Mouse (Mus musculus): Measurements from ENCODE around the gene Cse1l. TPM values are rescaled to one million over a fixed set of nuclear protein-coding genes. Genes with fewer than 3 reads are reported as not detected.

Cse1l gene
- 10 to 100 TPM; 43.2 to 44.3 TPM for total RNA-seq (2021)
- long read RNA-seq, experiment 1, transcript Cse1l-201 (25 exons, 3,641 nt): major isoform, 32 of 39 reads
- long read RNA-seq, experiment 1, partial matches to known transcripts: 6 of 39 reads
- long read RNA-seq, experiment 1, other reads (novel, unspliced or antisense): 1 of 39 reads
- long read RNA-seq, experiment 2, transcript Cse1l-201 (25 exons, 3,641 nt): major isoform, 20 of 25 reads
- long read RNA-seq, experiment 2, partial matches to known transcripts: 4 of 25 reads
- long read RNA-seq, experiment 2, other reads (novel, unspliced or antisense): 1 of 25 reads

DNA sequence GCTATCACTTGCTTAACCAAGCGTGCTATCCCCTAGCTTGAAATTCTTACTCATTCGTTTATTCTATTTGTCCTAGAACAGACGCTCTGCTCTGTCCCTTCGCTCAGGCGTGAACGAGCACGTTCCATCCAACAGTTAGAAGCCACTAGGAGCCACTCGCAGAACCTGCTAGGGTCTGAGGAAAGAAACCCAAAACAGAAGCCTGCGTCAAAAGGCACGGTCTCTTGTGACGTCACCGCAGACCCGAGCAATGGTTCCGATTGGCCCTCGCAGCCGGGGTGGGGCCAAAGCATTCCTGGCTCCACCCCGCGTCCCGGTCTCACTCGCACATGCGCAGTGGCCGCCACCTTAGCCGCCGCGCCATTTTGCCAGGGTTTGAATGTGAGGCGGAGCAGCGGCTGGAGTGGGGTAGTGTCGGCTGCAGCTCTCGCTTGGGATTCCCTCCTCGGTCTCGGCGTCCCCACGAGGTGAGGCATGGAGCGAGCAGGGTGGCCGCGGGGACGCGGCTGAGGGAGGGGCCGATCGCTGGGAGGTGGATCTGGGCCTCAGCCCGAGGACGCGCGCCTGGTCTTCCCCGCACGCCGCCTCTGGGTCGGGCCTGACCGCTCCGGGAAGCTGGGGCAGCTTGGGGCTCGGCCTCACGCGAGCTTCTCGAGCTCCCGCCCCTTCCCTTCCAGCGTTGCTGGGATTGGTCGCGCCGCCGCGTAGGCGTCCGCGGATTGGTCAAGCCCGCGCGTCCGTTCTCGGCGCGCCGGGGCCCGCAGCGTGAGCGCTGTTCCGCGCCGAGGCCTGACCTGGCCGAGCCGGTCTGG lies at the start of gene Cse1l:
TSS of gene Cse1l (plus strand) at position 330 of the 812 bp plus-strand sequence.
- intact Hi-C loops (cut with DNase I): no loop called here
- DNase-seq: peak; percentile 98

DNA sequence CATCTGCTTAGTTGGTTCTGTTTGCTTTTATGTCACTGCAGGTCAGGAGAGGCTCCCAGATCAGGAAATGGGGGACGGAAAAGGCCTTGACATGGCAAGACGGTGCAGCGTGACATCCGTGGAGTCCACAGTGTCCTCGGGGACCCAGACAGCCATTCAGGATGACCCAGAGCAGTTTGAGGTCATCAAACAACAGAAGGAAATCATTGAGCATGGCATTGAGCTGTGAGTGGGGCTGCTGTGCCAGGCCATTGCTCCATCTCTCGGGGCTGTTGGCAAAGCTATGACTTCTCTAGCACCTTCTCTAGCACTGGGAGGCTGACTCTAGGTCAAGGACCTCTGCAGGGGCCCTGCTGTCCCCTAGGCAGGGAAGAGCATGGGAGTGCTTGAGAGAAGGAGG lies 49.5 kb upstream of the Cse1l start:
- intact Hi-C loops (cut with DNase I): loop anchor here (5.0 kb wide), 1 partner anchor 264 kb away; no protein-coding TSS in a partner anchor

DNA sequence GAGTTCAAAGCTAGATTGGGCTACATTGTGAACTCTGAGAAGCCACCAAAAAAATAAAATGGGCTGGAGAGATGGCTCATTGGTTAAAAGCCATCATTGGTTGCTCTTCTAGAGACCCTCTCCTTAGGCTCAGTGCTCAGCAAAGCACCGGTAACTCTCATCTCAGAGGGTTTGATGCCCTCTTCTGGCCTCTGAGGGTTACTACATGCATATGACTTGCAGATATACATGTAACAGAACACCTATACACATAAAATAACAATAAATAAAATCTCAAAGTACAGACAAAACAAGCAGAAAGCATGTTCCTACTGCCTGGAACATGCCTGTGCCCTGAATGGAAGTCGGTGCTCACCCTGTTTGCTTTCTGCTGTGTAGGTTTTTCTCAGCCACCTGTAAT lies 48.7 kb upstream of the Cse1l start:
- DNase-seq: no peak
- intact Hi-C loops (cut with DNase I): loop anchor here (5.0 kb wide), 1 partner anchor 265 kb away; no protein-coding TSS in a partner anchor

More for the DNA sequence above, 49.5 kb upstream of the Cse1l start:
- DNase-seq: no peak

DNA sequence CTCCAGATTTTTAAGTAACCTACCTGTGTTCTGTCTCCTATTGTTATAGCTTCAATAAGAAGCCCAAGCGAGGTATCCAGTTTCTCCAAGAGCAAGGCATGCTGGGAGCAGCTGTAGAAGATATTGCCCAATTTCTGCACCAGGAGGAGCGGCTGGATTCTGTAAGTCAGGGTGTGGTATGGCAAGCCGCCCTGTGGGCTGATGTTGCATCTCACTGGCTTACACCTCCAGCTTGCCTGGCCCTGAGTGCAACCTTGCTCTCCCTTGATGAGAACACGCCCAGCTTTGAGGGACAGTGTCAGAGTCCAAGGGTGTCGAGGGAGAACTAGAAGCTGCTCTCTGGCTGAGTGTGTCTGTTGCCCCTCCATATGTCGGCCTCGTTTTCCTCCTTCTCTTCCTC lies 46.6 kb upstream of the Cse1l start:
- DNase-seq: no peak
- intact Hi-C loops (cut with DNase I): loop anchor here (5.0 kb wide), 1 partner anchor 267 kb away; no protein-coding TSS in a partner anchor

DNA sequence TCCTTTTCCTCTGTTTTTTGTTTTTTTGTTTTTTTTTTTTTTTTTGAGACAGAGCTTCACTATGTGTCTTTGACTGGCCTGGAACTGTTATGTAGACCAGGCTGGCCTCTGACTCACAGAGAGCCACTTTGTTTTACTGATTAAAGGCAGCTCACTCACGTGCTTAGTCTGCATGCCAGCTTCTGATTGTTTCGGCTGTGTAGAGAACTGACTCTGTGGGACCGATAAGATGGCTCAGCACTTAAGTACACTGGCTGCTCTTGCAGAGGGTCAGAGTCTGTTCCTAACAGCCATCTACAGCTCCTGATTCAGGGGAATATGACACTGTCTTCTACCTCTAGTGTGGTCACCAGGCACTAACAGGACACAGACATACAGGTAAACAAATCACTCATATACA lies 43.3 kb upstream of the Cse1l start:
- no peak for DNase-seq
- intact Hi-C loops (cut with DNase I): no loop called here

DNA sequence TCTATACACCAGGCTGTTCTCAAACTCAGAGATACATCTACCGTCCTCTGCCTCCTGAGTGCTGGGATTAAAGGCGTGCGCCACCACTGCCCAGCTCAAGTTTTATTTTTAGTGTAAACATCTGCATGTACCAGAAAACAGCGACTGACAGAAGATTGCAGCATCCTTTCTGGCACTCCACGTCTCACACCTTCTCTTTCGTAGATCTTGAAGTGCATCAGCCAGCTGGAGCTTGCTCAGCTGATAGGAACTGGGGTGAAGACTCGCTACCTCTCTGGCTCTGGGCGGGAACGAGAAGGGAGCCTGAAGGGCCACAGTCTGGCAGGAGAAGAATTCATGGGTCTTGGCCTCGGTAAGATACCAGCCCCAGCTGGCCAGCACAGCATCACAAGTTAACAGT lies 40.4 kb upstream of the Cse1l start:
- DNase-seq: no peak
- intact Hi-C loops (cut with DNase I): no loop called here

DNA sequence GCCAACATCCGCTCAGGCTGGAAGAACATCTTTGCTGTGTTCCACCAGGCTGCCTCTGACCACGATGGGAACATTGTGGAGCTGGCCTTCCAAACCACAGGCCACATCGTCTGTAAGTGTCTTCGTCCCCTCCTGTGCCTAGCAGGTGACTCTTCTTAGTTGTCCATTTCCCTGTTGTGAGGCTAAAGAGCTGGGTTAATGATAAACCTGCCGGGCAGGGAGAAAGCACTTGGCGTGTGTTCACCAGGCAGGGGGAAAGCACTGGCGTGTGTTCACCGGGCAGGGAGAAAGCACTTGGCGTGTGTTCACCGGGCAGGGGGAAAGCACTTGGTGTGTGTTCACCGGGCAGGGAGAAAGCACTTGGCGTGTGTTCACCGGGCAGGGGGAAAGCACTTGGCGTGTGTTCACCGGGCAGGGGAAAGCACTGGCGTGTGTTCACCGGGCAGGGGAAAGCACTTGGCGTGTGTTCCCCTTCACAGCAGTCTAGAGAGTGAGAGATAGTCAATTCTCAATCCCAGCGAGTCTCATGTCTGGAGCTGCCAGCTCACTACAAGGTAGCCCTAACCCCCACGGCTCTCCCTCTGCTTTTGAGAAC lies 35.5 kb upstream of the Cse1l start:
- no peak for DNase-seq
- intact Hi-C loops (cut with DNase I): no loop called here

DNA sequence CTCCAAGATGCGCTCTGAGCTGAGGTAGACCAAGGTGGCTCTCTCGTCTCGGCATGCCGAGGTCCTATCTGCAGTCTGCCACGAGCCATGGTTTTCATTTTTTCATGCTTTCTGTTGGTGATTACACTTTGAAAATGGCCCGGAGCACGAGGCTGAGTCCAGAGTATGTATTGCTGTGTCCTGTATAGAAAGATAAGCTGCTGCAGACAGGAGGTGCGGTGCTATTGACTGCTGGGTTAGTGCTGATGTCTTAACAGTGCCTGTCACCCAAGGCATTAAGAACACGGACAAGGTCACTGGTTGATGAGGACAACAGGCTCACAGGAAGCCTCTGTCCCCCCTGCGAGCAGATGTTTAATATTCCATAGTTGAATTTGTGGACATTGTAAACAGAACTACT lies 34.9 kb upstream of the Cse1l start:
- intact Hi-C loops (cut with DNase I): no loop called here
- DNase-seq: no peak

DNA sequence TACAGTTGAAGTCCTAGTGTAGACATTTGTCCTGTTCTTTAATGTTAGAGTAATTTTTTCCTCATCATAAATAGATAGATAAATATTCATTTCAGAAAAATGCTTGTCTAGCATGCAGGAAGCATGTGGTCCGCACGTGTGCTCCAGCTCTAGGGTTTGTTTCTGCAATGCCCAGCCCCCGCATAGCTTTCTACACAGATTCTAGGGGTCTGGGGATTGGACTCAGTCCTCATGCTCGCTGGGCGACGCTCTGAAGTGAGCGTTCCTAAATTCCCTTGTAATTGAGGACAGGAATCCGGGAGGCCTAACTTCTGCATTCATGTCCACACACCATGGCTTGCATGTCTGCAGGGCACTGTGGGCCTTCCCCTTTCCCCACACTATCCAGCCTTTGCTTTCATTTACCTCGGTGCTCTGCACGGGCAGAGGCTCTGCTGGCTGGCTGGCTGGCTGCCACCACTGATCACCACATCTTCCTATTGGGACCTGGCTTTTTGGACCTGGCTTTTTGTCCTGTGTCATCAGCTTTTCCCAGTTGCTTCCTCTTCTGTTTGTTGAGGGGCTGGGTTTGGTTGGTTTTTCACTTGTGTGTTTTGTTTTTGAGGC lies 31.1 kb upstream of the Cse1l start:
- intact Hi-C loops (cut with DNase I): no loop called here
- DNase-seq: peak in 1 of 2 experiments; percentile 13

DNA sequence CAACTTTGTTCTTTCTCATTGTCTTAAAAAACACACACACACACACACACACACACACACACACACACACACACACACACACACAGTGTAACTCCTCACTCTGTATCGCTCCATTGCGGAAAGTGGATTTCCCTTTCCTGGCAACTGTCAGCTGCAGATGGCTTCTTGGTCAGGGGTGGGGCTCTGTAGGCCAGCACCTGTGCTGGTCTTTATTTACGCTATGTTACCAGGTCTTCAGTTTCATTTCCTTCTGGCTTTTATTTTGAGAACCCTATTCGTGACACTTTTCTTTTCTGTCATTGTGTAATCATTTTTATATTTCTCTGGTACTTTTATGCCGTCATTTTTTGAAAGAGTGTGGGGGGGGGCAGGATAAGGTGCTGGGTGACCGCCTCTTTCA lies 30.3 kb upstream of the Cse1l start:
- DNase-seq: no peak
- intact Hi-C loops (cut with DNase I): no loop called here

DNA sequence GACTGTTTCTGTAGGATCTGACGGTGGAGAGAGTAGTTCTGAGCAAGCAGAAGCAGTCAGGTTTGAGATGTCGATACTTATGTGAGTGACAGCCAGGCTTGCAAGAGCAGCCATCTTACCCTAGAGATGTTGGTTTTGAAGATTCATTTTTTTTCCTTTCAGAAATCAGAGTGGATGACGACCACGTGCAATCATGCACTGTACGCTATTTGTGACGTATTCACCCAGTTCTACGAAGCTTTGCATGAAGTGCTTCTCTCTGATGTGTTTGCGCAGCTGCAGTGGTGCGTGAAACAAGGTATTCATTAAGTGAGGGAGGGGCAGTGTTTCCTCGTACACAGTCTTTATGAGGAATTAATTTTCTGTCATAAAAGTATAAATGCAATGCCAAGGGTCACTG lies 29.5 kb upstream of the Cse1l start:
- intact Hi-C loops (cut with DNase I): no loop called here
- DNase-seq: no peak

DNA sequence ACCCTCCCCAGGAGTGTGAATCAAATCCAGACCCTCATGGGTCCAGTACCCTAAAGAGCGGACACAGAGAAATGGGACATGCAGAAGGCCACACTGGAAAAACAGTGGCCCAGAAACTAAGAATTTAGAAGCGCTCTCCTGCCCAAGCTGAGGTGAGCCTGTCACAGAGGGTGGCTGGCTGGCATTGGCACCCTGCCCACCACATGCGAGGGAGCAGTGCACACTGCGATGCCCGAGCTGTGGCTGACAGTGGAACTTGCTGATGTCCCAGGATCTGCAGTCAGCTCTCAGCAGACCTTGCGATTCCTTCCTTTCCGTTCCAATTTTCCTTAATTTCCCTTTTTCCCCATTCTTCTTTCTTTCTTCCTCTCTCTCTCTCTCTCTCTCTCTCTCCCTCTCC lies 20.8 kb upstream of the Cse1l start:
- DNase-seq: peak; percentile 36 to 47
- intact Hi-C loops (cut with DNase I): no loop called here

DNA sequence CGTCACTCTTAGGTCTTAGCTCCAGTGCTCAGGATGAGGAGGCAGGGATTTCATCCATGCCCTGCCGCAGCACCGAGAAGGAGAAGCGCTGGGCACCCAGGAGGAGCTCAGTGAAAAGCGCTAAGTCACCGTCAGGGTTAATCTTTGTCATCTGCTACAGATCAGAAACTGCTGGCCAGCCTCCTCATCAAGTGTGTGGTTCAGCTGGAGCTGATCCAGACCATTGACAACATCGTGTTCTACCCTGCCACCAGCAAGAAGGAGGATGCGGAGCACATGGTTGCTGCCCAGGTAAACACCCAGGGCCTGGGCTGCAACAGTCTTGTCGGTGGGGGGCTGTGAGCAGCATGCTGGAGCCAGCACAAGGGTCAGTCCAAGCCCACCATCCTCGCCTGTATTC lies 20.2 kb upstream of the Cse1l start:
- DNase-seq: no peak
- intact Hi-C loops (cut with DNase I): no loop called here

DNA sequence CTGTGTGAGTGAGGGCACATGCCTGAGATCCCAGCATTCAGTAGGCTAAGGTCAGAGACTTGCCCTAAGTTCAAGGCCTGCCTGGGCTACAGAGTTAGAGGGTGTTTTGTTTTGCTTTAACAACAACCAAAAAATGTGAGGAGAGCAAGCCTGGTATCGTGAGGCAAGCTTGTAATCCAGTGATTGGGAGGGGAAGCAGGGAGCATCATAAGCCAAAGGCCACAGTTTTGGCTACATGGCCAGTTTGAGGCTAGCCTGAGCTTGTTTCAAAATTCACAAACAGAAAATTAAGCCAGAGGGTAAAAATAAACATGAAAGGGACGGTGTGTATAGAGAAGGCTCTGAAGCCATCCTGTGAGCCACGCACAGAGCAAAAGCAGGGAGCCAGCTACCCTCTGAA lies 19.6 kb upstream of the Cse1l start:
- intact Hi-C loops (cut with DNase I): no loop called here
- DNase-seq: no peak

DNA sequence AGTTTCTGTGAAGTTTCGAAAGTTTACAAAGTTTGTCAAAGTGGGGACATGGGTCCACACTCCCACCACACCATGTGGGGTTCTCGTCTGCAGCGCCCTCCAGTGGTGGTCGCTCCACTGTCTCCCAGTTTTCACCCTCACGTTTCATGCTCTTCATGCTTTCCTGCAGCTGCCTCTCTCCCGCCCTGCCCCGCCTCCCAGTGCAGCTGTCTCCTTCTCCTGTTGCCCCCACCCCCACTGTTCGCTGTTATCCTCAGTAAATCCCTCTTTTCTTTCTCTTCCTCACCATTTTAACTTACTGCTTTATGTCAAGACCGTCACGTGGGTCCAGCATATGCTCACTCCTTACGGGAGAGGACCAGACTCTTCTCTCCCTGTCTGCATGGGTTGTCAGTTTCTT lies 18.0 kb upstream of the Cse1l start:
- intact Hi-C loops (cut with DNase I): no loop called here
- no peak for DNase-seq

DNA sequence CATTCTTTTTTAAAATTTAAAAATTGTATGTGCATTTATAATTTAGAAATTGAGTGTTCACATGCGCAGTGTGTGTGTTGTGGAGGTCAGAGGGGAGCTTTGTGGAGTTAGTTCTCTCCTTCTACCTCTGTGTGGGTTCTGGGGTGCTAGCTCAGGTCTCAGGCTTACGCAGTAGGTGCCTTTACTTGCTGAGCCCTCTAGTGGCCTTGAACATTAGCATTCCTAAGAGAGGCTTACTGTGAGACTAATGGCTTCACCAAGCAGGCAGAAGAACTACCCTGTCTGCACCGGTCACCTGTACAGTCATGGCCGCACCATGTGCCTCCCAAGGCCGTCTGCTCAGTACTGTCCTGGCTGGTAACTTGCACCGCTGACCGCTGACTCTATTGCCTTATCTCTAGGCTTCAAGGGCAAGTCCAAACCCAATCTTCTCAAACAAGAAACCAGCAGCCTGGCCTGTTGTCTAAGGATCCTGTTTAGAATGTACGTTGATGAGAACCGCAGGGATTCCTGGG lies 14.4 kb upstream of the Cse1l start:
- intact Hi-C loops (cut with DNase I): no loop called here

DNA sequence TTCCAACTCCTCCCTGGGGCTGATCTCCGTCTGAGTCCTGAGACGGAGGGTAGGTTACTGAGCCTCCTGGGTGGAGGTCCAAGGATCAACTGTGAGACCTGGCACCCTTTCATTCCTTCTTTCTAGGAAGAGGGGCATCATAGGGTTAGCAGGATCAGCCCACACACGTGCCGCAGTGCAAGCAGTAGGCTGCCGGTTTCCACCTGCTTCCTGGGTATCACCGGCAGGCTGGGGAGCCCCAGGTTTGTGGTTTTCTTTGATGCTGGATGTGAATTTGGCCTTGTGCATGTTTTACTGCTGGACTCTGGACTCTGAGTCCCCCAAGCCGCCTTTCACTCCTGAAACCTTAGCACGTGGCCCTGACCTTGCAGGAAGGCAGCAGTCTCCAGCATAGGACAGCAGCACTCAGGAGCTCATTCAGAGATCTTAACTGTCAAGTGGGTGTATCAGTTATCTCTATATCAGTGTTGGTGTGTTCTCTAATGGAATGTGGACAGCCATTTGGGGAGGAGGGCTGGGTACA lies 13.6 kb upstream of the Cse1l start:
- intact Hi-C loops (cut with DNase I): no loop called here
- DNase-seq: no peak

More for the DNA sequence above, 14.4 kb upstream of the Cse1l start:
- DNase-seq: no peak

DNA sequence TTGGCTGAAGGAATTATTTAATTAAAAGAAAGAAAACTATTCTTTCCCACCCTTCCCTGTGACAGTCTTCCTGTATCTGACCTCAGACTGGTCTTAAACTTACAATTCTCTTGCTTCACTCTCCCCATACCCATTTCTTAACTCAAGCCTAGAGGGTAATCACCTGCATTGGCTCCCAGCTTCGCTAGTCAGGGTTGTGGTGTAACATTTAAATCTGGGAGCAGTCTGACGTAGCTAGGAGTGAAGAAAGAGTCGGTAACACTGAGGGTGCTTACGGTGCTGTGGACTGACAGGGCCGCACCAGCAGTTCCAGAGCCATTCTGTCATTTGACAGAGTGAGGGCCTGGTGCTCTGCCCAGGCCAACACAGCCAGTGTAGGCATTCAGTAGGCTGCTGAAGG lies 12.8 kb upstream of the Cse1l start:
- no peak for DNase-seq
- intact Hi-C loops (cut with DNase I): no loop called here

DNA sequence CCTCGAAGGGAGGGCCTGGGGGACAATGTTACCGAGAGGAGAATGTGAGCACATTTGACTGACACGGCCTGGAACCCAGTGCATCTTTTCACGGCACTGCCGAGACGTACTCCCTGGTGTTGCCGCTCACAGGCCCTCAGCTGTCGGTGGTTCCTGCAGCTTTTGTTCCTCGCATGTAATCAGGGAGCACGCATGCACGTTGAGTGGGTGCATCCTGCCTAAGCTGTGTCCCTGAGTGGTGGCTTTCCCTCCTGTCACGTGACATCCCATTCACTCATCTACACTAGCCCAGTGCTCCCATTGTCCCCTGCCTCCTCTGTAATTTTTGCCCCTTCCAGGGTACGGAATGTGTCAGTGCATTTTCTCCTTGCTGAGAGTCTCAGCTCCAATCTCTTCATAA lies 9.5 kb upstream of the Cse1l start:
- DNase-seq: no peak
- intact Hi-C loops (cut with DNase I): no loop called here

DNA sequence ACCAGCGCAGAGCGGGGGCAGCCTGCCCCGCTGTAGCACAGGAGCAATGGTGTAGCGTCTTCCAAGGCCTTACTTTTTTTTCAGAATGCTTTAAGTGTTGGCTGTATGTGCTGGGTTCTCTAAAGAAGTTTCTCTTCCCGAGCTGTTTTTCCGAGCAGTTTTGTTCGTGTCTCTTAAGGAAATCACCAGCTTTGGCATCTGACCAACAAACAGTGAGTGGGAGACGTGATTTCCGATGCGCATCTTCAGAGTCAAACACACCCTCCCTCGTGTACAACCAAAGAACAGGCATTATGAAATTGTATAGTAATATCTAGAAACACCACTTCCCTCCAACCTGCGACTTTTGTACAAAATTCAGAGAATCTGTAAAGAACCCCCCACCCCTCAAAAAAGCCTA lies 8.9 kb upstream of the Cse1l start:
- intact Hi-C loops (cut with DNase I): no loop called here

DNA sequence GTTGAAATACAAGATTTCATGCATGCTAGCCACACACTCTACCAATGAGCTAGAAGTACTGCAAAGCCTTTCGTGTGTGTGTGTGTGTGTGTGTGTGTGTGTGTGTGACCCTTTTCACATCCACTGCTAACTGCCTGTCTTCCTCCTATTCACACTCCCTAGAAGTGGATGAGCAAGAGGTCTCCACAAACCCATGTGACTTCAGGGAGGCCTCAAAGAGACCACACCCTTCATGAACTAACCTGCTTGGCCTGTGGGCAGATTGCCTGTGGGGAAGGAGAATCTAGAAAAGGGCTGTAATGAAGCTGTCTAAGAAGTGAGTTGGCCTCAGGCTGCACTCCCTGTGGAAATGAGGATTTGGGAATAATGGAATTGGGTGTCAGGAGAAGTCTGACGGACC lies 6.7 kb upstream of the Cse1l start:
- intact Hi-C loops (cut with DNase I): no loop called here
- DNase-seq: no peak

More for the DNA sequence above, 8.9 kb upstream of the Cse1l start:
- no peak for DNase-seq
